Mouse (Mus musculus): ENCODE measurements around the gene Zfp553.

- TF ChIP-seq CTCF (IDR thresholded peaks at IDR 0.05; ENCODE audit: low read depth, low read length) = no peak
- no peak for TF ChIP-seq POLR2A (IDR thresholded peaks at IDR 0.05; ENCODE audit: extremely low read depth, insufficient read depth, low read length)
Measured at GRCm38 (mm10) chr7:127262218-127262961, 29.5 kb downstream of the Zfp553 start.

All from liver, adult 2 months (tissue).